14 mouse cellular contexts compared by ENCODE assay signal in the genomic region with DNA sequence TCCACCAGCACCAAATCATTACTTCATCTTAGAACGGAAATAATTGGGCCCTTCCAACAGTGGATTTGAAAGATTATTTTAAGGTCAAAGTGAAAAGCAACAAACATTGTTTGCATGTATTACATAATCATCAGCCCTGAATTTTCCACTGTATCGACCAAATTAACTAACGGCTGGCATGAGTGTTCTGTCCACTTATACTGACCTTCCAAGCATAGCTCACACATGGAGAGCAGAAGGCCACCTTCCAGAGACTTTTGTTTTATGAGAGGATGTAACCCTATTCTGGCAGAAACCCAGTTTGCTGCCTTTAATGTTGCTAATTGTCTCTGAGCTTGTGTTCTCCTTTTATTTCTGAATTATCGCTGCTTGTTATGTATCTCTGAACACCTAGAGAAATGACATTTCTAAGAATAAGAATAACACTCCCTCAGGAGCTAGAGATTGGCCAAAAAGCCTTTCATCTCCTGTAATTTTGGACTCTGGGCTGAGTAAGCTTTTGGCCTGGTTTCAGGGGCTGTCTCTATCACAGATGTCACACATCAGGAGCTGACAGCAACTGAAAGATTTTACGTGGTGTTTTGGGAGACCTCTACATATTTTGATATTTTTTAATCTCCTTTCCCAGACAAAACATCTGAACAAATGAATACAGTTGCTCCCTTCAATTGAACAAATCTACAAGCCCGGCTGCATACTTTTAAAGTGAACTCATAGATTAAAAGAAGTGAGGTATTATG. TPM values are rescaled to one million over a fixed set of nuclear protein-coding genes. Genes with fewer than 3 reads are reported as not detected.
DNase-seq lines count a peak whose midpoint lies in the region; ATAC-seq and TF ChIP-seq lines count a peak whose summit lies in the region.
"Had no signal": no experiment of that assay in that cellular context is flagged by ENCODE, and none has a peak within 500 bp of the region (broad histone marks: within the 10 kb centered on the region; RNA-seq: fewer than 3 reads in every experiment).

No protein-coding gene starts in this region.

- no peak overlapping the region for H3K4me3 ChIP-seq in heart, embryonic 12.5 days
- no peak overlapping the region for H3K4me3 ChIP-seq in liver, adult 2 months (ENCODE audit: insufficient read depth, low read depth, low read length)
- no peak overlapping the region for H3K4me3 ChIP-seq in liver, postnatal 0 days (ENCODE audit: low read depth, low read length)
- H3K4me3 ChIP-seq: forebrain, embryonic 13.5 days; midbrain, embryonic 15.5 days had no signal

- no peak overlapping the region for H3K9ac ChIP-seq in heart, embryonic 12.5 days
- no peak overlapping the region for H3K9ac ChIP-seq in liver, adult 2 months (ENCODE audit: low read depth, low read length)
- H3K9ac ChIP-seq in liver, postnatal 0 days (replicated peaks), result no peak overlapping the region
- H3K9ac ChIP-seq: forebrain, embryonic 13.5 days; hindbrain, embryonic 14.5 days; midbrain, embryonic 15.5 days had no signal

- TF ChIP-seq POLR2A in liver, adult 2 months (IDR thresholded peaks at IDR 0.05; ENCODE audit: extremely low read depth, insufficient read depth, low read length), result no peak

- H3K27me3 ChIP-seq in heart, embryonic 12.5 days (replicated peaks), result no peaks in the 10 kb centered on the region
- no peaks in the 10 kb centered on the region for H3K27me3 ChIP-seq in liver, adult 2 months (ENCODE audit: control insufficient read depth, insufficient read depth, low read length)
- no peaks in the 10 kb centered on the region for H3K27me3 ChIP-seq in liver, postnatal 0 days (ENCODE audit: insufficient read depth, low read length)
- H3K27me3 ChIP-seq: forebrain, embryonic 13.5 days; midbrain, embryonic 15.5 days had no signal

- intact Hi-C loops in heart, postnatal 14 days (cut with DNase I), result no loop called here

- H3K4me1 ChIP-seq in heart, embryonic 12.5 days (replicated peaks), result no peaks in the 10 kb centered on the region
- no peaks in the 10 kb centered on the region; the same call in 1 of the 2 replicates for H3K4me1 ChIP-seq in liver, adult 2 months (ENCODE audit: control insufficient read depth, insufficient read depth, low read length)
- no peaks in the 10 kb centered on the region for H3K4me1 ChIP-seq in liver, postnatal 0 days (ENCODE audit: insufficient read depth)
- H3K4me1 ChIP-seq: forebrain, embryonic 13.5 days; midbrain, embryonic 15.5 days had no signal

- no peak overlapping the region for H3K4me2 ChIP-seq in heart, embryonic 12.5 days
- H3K4me2 ChIP-seq in liver, postnatal 0 days (ENCODE audit: low read depth, low read length), result no peak overlapping the region
- H3K4me2 ChIP-seq: forebrain, embryonic 13.5 days; hindbrain, embryonic 14.5 days; liver, embryonic 11.5 days; midbrain, embryonic 15.5 days had no signal

- no peaks in the 10 kb centered on the region for H3K79me2 ChIP-seq in liver, adult 2 months (ENCODE audit: control insufficient read depth, insufficient read depth, low read length)

- TF ChIP-seq CTCF in liver, adult 2 months (IDR thresholded peaks at IDR 0.05; ENCODE audit: low read depth, low read length), result no peak
- no peak for TF ChIP-seq CTCF in liver, postnatal 0 days (IDR thresholded peaks at IDR 0.05; ENCODE audit: low read depth)

- 59% methylated on average over 6 of the region's 6 CpGs for WGBS in heart, embryonic 12.5 days
- WGBS in liver, adult 2 months, result 33% methylated on average over 6 of the region's 6 CpGs
- WGBS in liver, postnatal 0 days (ENCODE audit: insufficient replicate concordance), result 69% methylated on average over 6 of the region's 6 CpGs

- TF ChIP-seq EP300 in liver, postnatal 0 days (IDR thresholded peaks at IDR 0.05; ENCODE audit: low read depth), result no peak

- H3K27ac ChIP-seq in heart, embryonic 12.5 days (ENCODE audit: poor library complexity, severe bottlenecking), result no peak overlapping the region
- H3K27ac ChIP-seq in liver, adult 2 months (replicated peaks; ENCODE audit: insufficient read depth, low read depth, low read length), result no peak overlapping the region
- H3K27ac ChIP-seq in liver, postnatal 0 days (ENCODE audit: low read depth), result no peak overlapping the region
- H3K27ac ChIP-seq: forebrain, embryonic 13.5 days; hindbrain, embryonic 14.5 days; midbrain, embryonic 15.5 days had no signal

- ATAC-seq in heart, embryonic 12.5 days (ENCODE audit: insufficient number of reproducible peaks, low FRiP score), result no peak
- no peak for ATAC-seq in liver, postnatal 0 days
- ATAC-seq: forebrain, embryonic 13.5 days; intestine, postnatal 0 days; midbrain, embryonic 15.5 days had no signal

- H3K36me3 ChIP-seq in heart, embryonic 12.5 days, result no peaks in the 10 kb centered on the region
- H3K36me3 ChIP-seq in liver, adult 2 months (ENCODE audit: control insufficient read depth, insufficient read depth, low read length), result no peaks in the 10 kb centered on the region
- H3K36me3 ChIP-seq in liver, postnatal 0 days (replicated peaks; ENCODE audit: insufficient read depth, low read length), result no peaks in the 10 kb centered on the region
- H3K36me3 ChIP-seq: midbrain, embryonic 15.5 days had no signal

- DNase-seq in heart, adult 18-20 months, result peak; percentile 35 to 46
- DNase-seq in liver, adult 2 months (ENCODE audit: extremely low read depth, low read depth, low spot score), result peak; percentile 93
- no peak for DNase-seq in liver, postnatal 0 days
- DNase-seq in heart, postnatal 14 days, result peak; percentile 22 to 35
- DNase-seq in lung, postnatal 36 days, result peak; percentile 64
- no peak for DNase-seq in testis, postnatal 14 days (ENCODE audit: low spot score)
- DNase-seq: cerebellum, adult 8-10 months had no signal

- no peaks in the 10 kb centered on the region for H3K9me3 ChIP-seq in heart, embryonic 12.5 days (replicated peaks)
- no peaks in the 10 kb centered on the region for H3K9me3 ChIP-seq in liver, postnatal 0 days (ENCODE audit: low read length)
- H3K9me3 ChIP-seq: forebrain, embryonic 13.5 days; midbrain, embryonic 15.5 days had no signal

RNA-seq across cellular contexts. Expression of a gene that starts 22.2 kb away (rescaled TPM):
- under 1 TPM; 0.07 to 0.28 TPM for total RNA-seq in heart, adult 18-20 months (2021)
- 3.5 and 3.7 TPM in 2 replicates for polyA plus RNA-seq in heart, embryonic 12.5 days (2016; fragmentation: Nextera tagmentation; extraction: Ambion mirVana)
- total RNA-seq in liver, adult 2 months (2014; rRNA removed), result not detected in 2 replicates
- polyA plus RNA-seq in liver, adult 2 months (2012; rRNA removed), result not detected in 2 replicates
- 0.09 and 0.15 TPM in 2 replicates for polyA plus RNA-seq in liver, postnatal 0 days (2015; fragmentation: Nextera tagmentation; extraction: Ambion mirVana)
- total RNA-seq in heart, postnatal 14 days (2021), result under 1 TPM; 0.24 to 0.65 TPM
- total RNA-seq: granulocyte monocyte progenitor cell, adult 5-6 weeks had no signal

Comparison
In these comparisons a context has a peak if more than half of its experiments do, and no peak if none do; other contexts are left out.
1. DNase-seq: peak in heart, adult 18-20 months (2 of 2), liver, adult 2 months (single experiment), heart, postnatal 14 days (2 of 2) and lung, postnatal 36 days (single experiment); none in liver, postnatal 0 days (single experiment) and testis, postnatal 14 days (single experiment).